Mouse (Mus musculus) CH12F3 (cell line): ENCODE measurements at regions not wholly inside any gene's neighbourhood (a gene's known extent, or its start where the extent isn't known, plus 50 kb on each side); places are given as distances from the start of the nearest gene placed in this dataset.

Experiments
- in situ Hi-C: fragments of 300-500 bp; cut with MboI; formaldehyde crosslinking; loops from 2 replicates; pipeline ENCODE4 v1.14.3; 2020; ENCODE audit warnings: low sequenced_read_pairs

GRCm38 (mm10) chr8:12062710-12063109 lies 215.9 kb upstream of the A230072I06Rik start:
- in situ Hi-C loops = no loop called here

DNA sequence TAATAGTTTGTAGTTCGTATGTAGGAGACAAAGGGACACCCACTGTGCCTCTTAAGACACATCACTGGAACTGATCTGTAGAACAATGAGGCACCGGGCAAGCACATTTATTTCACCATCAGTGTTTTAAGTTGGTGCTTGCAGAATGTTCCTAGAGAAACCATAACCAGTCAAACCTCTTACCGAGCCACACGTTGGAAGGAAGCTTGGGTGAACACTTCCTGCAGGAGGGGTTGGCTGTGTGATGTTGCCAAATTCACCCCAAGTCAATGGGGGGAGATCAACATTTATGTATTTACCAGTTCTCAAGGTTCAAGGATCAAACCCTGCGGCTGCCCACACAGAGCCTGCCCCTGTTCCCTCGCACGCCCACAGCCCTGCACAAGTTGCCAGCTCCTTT lies 214.0 kb upstream of the A230072I06Rik start:
- in situ Hi-C loops = no loop called here

DNA sequence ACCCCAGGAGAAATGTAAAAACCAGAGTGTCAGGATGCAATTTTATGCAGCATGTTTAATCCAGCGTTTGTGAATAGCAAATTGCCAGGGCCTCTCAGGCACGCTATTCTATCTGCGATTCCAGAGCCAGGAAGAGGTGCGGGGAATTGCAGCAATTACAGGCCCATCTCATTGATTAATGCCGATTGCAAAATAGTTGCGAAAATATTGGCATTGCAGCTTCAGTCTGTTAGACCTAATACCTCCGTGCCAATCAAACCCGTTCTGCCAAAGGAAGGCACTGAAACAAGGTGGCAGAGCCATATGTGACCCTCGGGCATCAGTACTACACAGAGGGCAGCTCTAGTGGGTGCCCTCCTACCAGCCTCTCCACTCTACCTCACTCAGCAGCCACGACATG lies 212.2 kb upstream of the A230072I06Rik start:
- in situ Hi-C loops = no loop called here

- in situ Hi-C loops = no loop called here
These were observed 205.2 kb upstream of the A230072I06Rik start for GRCm38 (mm10) chr8:12073311-12073999.

- in situ Hi-C loops = no loop called here
These were observed 202.7 kb upstream of the A230072I06Rik start for GRCm38 (mm10) chr8:12075943-12076342.

GRCm38 (mm10) chr8:12076811-12077375 lies 201.7 kb upstream of the A230072I06Rik start:
- in situ Hi-C loops = no loop called here

- in situ Hi-C loops = no loop called here
These were observed 200.7 kb upstream of the A230072I06Rik start for GRCm38 (mm10) chr8:12077896-12078295.

DNA sequence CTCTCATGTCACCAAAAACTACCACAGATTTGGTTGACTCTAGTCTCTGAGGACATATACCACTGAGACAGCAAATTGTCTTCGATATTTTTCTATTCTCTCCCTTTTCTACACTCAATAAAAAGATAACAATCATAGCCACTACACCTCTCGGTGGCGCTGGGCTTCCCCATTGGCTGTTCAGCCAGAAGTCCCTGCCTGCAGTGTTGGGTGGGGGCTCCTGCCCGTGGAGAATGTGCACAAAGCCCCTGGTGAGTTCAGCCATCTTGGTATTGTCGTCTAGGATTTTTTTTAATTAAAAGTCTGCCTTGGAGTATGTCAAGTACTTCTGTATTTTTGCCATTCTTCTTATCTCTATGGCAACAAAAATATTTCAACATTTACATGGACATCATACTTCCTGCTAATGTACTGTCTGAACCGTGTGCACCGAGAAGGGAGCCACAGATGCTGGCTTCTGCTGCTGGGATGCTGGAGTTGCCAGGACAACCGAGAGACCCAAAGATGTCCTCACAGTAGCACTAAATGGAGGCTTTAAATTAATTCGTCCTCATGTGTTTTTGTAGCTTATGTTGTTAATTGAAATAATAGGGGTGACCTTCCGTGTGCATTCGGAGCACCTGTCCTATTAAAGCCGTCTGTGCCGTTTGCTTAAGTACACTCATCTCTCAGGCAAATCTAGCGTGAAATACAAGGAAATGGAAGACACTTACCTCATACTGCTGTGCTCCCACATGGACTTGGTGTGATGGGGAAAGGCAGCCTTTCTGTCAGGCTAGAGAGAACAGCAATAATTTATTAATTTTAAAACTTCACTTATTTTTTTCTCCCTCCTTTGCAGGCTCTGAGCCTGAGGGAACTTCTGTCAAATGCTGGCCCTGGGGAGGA lies 199.7 kb upstream of the A230072I06Rik start:
- in situ Hi-C loops = no loop called here

DNA sequence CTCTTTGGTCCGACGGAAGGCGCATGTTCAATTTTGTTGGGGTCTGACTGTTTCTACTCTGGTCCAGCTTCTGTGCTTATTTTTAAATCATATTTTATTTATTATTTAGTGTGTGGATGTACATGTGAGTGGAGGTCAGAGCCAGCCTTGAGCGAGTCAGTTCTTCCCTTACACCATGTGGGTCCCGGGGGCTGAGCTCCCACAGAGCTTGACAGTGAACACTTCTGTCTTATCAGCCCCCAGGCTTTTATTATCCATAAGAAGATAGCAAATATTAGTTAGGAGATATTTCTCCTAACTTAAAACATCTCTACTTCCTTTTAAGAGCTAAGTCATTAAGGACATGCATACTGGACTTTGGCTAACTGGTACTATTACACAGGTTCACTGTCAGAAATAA lies 197.1 kb upstream of the A230072I06Rik start:
- in situ Hi-C loops = no loop called here

GRCm38 (mm10) chr8:12087192-12087800 lies 191.3 kb upstream of the A230072I06Rik start:
- in situ Hi-C loops = no loop called here

DNA sequence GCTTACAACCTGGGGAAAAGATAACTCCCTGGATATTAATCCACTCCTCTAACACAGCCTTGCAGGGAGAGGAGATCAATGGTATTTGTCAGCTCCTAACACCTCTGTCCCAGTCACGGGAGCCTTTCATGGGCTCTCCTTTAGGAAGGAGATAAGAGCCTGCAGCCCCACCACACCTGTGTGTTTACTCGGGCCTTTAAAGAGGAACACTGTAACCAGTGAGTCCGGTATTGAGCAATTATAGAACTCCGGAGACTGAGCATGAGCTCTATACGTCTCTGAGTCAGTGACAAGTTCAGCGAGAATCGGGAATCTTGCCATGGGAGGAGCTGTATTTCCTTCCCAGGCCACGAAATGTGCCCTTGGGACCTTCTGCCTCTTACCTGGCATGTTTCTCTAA lies 178.5 kb upstream of the A230072I06Rik start:
- in situ Hi-C loops = no loop called here

GRCm38 (mm10) chr8:12103296-12103695 lies 175.3 kb upstream of the A230072I06Rik start:
- in situ Hi-C loops = no loop called here

GRCm38 (mm10) chr8:12105106-12105901 lies 173.3 kb upstream of the A230072I06Rik start:
- in situ Hi-C loops = no loop called here

DNA sequence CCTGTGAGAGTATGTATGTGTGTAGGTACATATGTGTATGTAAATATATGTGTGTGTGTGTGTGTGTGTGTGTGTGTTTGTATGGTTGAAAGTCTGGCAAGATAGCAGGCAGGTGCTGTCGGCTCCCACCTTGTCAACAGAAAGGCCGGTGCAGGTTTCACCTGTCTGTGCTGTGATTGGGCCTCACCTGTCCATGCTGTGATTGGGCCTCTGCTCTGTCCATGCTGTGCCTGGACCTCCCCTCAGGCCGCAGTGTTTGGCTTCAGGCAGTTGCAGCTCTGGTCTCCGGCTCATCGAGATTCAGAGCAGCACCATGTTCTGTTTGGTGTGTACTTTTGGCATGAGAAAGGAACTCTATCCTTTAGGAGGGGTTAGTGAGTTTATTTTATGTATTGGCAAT lies 170.0 kb upstream of the A230072I06Rik start:
- in situ Hi-C loops = no loop called here

- in situ Hi-C loops = no loop called here
These were observed 167.0 kb upstream of the A230072I06Rik start for GRCm38 (mm10) chr8:12111626-12112025.

DNA sequence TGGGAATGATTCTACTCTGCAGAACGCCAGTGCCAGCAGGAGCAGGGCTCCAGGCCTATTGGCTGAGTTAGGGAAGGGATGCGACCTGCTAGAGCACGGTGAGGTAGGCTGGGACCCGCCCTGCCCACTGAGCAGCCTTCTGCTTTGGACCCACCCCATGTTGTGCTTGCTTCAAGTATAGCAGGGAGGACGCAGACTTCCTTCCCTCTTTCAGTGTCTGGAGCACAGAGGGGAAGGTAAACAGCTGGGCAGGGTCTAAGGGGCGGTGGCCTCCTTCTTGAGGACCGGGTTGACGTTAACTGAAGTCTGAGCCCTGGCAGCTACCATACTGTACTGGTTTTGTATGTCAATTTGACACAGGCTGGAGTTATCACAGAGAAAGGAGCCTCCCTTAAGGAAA lies 165.6 kb upstream of the A230072I06Rik start:
- in situ Hi-C loops = no loop called here

DNA sequence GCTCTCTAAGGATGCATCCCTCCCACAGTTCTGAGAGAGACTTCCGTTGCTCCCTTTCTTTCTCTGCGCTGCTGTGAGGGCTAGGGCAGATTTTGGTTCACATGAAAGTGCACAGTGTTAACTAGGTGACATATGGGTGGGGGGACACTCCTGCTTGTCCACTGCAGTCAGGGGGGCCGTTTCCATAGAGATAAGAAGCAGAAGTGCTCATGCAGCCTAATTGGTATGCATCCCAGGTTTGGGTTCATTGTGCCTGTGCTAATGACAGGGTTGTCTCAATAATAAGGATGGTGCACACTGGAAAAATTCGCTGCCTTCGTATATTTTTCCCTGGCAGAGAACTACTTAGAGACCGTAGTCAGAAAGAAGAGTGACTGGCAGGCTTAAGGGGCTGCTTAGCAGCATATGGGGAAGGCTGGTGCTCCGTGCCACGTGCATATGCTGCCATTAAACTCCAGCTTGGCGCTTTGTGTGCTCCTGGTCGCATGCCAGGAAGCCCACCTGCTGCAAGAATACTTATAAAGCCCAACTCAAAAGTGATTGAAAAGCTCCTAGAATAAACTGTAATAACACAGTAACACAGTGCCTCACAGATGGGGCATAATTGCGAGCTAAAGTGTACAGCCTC lies 152.1 kb upstream of the A230072I06Rik start:
- in situ Hi-C loops = no loop called here

DNA sequence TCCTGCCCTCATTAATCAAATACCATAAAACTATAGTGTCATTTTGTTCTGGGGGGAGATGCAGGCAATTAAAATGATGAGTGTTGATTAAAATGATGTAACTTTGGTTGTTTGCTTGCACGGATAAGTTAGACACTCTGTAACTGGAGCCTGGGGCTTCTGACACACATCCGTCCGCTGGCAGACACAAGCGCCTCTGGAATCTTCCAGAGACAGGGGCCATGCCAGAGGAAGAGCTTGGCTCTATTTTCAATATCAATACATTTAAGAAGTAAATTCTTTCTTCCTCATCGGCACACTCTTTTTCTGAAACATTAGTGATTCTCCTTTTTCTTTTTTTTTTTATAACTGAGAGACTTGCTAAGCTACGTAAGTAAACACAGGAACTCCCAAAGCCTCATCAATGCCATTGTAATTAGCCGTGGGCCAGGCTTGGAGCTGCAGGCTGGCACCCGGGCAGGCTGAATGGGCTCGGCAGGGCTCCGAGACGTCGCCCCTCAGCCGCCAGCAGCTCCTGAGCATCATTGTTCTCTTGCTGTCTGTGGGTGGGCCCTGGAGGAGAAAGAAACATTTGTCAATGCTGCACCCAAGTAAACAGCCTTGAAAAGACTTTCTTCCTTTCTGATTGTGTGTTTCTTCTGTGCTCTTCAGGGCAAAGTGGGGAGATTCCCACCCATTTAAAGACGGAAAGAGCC lies 151.4 kb upstream of the A230072I06Rik start:
- in situ Hi-C loops = no loop called here

DNA sequence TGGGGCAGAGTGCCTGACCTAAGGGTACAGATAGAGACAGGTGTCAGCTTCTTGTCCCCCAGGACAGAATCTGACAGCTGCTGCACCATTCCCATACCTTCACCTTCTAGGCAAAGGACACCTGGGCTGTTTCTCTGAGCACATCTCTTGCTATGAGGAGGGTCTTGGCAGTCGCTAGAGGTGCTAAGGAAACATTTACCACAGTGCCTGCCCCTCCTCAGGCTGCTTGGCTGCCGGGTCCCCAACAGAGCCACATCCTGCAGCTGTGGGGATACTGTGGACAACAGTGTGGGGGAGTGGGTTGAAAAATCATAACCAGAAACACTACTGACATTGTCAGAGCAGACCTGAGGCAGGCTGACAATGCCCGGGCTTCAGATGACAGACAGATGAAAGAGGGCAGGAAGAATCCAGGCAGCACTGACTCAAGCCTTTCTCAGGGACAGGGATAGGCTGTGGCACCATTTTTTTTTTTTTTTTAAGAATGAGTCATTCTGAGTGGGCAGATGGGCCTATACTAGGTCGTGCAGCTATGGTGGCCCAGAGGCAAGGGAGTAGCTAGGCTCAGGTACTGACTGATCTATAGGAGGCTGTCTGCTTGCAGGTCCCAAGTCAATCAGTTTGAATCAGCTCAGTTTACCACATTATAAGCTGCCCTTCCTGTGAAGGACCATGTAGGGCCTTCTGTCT lies 150.7 kb upstream of the A230072I06Rik start:
- in situ Hi-C loops = no loop called here
